Mouse (Mus musculus): ENCODE data around the gene Rab23. TPM values are rescaled to one million over a fixed set of nuclear protein-coding genes. Genes with fewer than 3 reads are reported as not detected.

Rab23 gene
- polyA plus RNA-seq, 1 experiment from 2014 or later = 21.3 TPM

GRCm38 (mm10) chr1:33788493-33788892, 68.8 kb downstream of the Rab23 start:
- Histone ChIP-seq H3K4me1 (ENCODE audit: control insufficient read depth, insufficient read depth, low read length) (no peaks in the 10 kb centered on the region), H3K4me2 (ENCODE audit: low read depth, low read length) (no peak overlapping the region), H3K27ac (replicated peaks; ENCODE audit: low read depth, low read length) (no peak overlapping the region), H3K36me3 (ENCODE audit: control insufficient read depth, insufficient read depth, low read length) (peaks cover 2% of the 10 kb centered on the region; the same call in 1 of the 2 replicates), H3K9me3 (ENCODE audit: control insufficient read depth, low read length) (no peaks in the 10 kb centered on the region), H3K27me3 (replicated peaks; ENCODE audit: control insufficient read depth, insufficient read depth, low read length) (no peaks in the 10 kb centered on the region), H3K4me3 (ENCODE audit: low read depth, low read length) (no peak overlapping the region), H3K9ac (ENCODE audit: low read depth, low read length) (no peak overlapping the region)
- 54% methylated on average over 3 of the region's 3 CpGs for WGBS
- no peak for ATAC-seq (ENCODE audit: low read depth)
- DNase-seq (ENCODE audit: low spot score) = no peak

Other genes with a start within 250 kb of the Rab23 start
- gene Prim2, start 50.1 kb upstream of the Rab23 start, polyA plus RNA-seq (2014; fragmentation: Nextera tagmentation; extraction: Ambion mirVana) = 26.6 and 31.2 TPM in 2 replicates
- 61.1 and 68.5 TPM in 2 replicates for gene Bag2, start 37.9 kb downstream of the Rab23 start, polyA plus RNA-seq (2014; fragmentation: Nextera tagmentation; extraction: Ambion mirVana)
- gene Zfp451, start 94.7 kb downstream of the Rab23 start, polyA plus RNA-seq (2014; fragmentation: Nextera tagmentation; extraction: Ambion mirVana) = 29.7 and 31.3 TPM in 2 replicates
- gene Bend6, start 187.9 kb downstream of the Rab23 start, polyA plus RNA-seq (2014; fragmentation: Nextera tagmentation; extraction: Ambion mirVana) = 2.0 and 2.4 TPM in 2 replicates
- gene Dst, start 188.3 kb downstream of the Rab23 start, polyA plus RNA-seq (2014; fragmentation: Nextera tagmentation; extraction: Ambion mirVana) = 37.5 and 39.5 TPM in 2 replicates

All from embryonic facial prominence, embryonic 14.5 days (tissue).